Mouse (Mus musculus): ENCODE measurements around the gene Tsfm.
"Not testable (repeated sequence)": the region's sequence is repeated elsewhere in the genome, so short reads cannot be mapped to it uniquely, and the experiment has no call there.

The Tsfm gene

GRCm38 (mm10) chr10:127063913-127064870 is 33.6 kb upstream of the Tsfm start:
- DNase-seq (ENCODE audit: low read depth, low spot score), result peak; percentile 45

DNA sequence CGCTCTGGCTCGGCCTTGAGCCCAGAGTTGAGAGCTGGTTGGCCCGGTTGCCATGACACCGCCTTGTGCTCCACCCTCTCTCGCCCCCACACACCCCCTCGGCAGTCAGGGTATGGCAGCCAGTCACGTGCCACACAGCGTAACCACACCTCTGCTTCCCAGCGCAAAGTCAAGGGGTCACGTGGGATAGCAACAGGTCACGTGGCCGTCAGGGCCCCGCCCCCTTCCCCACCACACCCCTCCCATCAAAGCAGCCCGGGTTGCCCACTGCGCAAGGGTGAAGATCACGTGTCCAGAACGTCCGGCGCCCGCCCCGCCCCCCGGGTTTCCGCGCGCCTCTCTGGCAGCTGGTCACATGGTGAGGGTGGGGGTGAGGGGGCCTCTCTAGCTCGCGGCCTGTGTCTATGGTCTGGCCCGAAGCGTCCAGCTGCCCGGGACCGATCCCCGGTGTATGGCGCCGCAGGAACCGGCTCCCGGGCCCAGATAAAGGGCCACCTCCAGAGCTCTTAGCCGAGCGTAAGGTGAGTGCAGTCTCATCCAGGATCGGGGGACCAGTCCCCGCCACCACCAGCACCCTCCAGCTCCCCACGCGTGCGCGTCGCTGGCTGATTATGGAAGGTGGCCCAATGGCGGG is 32.7 kb upstream of the Tsfm start, which contains the start of gene Cdk4:
Gene Cdk4, plus strand, starts transcription at position 296 of the 634 bp plus-strand sequence.
- DNase-seq (ENCODE audit: low read depth, low spot score), result peak; percentile 97

- DNase-seq (ENCODE audit: low read depth, low spot score), result peak; percentile 69
Observed at GRCm38 (mm10) chr10:127062503-127062902, 31.9 kb upstream of the Tsfm start.

GRCm38 (mm10) chr10:127062101-127062500 is 31.5 kb upstream of the Tsfm start:
- not testable (repeated sequence) for DNase-seq (ENCODE audit: low read depth, low spot score)

GRCm38 (mm10) chr10:127061513-127061912 is 30.9 kb upstream of the Tsfm start:
- DNase-seq (ENCODE audit: low read depth, low spot score), result no peak

DNA sequence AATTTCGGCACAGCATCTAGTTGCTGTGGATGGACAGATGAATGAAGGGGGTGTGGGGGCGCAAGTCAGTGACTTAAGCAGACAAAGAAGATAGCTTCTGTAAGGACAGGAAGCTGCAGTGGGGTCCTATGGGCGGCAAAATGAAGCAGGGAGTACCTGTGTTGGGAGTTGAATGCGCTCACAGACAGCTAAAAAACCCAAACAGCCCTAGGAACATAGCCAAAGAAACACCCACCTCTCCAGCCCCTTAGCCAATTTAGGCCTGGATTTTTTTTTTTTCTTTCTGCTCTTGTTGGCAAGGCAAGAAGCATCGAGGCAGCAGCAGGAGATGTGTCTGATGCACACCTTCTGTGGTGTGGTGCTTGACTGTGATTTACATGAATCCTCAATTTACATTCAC is 30.4 kb upstream of the Tsfm start:
- DNase-seq (ENCODE audit: low read depth, low spot score), result no peak

DNA sequence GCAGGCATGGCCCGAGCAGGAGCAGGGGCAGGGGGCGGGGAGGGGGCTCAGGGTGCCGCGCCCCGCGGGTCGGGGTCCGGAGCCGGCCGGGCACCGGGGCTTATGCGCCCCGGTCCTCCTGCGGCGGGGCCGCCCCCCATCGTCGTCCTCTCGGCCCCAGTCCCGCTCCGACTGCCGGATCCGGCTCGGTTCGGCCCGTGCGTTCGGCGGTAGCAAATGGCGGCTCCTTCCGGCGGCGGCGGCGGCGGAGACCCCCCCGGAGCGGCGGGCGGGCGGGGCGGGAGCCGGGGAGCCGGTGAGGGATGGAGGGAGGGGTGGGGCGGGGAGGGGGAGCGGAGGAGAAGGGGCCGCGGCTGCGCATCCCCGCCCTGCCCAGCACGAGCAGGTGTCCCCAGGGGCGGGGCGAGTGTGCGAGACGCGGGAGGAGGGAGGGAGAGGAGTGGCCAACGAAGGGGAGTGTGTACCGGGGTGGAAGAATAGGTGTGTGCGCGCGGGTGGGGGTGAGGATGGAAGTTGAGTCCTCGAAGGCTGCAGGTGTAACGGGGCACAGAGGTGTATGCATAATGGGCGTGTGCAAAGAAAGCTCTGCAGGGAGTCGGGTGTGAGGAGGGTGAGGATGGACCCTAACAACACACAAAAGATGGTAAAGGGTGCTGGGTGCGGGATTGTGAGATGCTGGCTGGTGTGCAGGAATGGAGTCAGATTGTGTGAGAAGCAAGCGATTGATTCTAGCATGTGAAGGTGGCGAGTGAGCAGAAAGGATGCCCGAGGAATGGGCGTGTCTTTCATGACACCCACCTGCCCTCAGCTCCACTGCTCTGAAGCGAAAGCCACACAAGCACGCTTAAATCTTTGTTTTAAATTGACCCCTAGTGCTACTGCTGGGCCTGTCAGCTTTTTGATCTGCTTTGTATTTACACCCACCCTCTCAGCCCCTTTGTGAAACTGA is 29.6 kb upstream of the Tsfm start, which contains the start of gene March9:
Gene March9, minus strand, starts transcription at position 217 of the 949 bp plus-strand sequence.
- no peak for DNase-seq (ENCODE audit: low read depth, low spot score)

GRCm38 (mm10) chr10:127059174-127059967 is 28.7 kb upstream of the Tsfm start:
- no peak for DNase-seq (ENCODE audit: low read depth, low spot score)

DNA sequence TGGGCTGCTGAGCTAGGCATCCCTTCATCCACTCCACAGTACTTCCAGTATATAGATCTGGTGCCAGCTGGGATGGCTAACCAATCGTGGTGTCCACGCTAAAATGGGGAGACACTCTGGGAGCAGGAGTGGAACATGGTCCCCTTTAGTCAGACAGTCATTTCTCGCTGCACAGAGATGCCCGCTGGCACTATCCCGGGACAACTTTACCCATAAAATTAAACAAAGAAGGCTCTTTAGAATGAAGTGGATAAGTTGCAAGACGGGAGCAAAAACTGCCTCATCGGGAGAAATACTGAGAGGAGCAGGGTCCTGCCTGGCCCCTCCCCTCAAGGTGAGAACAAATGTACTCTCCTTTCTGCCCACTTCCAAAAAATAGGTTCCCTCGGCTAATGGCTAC is 28.1 kb upstream of the Tsfm start:
- DNase-seq (ENCODE audit: low read depth, low spot score), result no peak

- DNase-seq (ENCODE audit: low read depth, low spot score), result peak; percentile 49
Observed at GRCm38 (mm10) chr10:127058161-127058560, 27.5 kb upstream of the Tsfm start.

- no peak for DNase-seq (ENCODE audit: low read depth, low spot score)
Observed at GRCm38 (mm10) chr10:127056490-127056889, 25.9 kb upstream of the Tsfm start.

GRCm38 (mm10) chr10:127055406-127055805 is 24.8 kb upstream of the Tsfm start:
- no peak for DNase-seq (ENCODE audit: low read depth, low spot score)

- DNase-seq (ENCODE audit: low read depth, low spot score), result no peak
Observed at GRCm38 (mm10) chr10:127054646-127055045, 24.0 kb upstream of the Tsfm start.

DNA sequence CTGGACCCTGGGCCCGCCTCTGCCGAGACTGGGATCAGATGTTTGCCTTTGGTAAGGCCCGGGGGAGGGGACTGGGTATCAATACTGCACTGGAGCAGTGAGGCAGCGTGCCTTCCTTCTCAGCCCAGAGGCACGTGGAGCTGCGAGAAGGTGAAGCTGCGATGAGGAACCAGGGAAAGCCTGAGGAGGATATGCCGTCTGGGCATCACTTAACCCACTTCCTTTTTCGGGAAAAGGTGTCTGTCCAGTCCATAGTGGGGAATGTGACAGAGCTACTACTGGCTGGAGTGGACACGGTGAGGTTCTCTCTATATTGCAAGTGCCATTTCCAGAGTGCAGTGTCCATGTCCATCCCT is 19.5 kb upstream of the Tsfm start:
- DNase-seq (ENCODE audit: low read depth, low spot score), result no peak

- DNase-seq (ENCODE audit: low read depth, low spot score), result no peak
Observed at GRCm38 (mm10) chr10:127049395-127050118, 18.9 kb upstream of the Tsfm start.

- DNase-seq (ENCODE audit: low read depth, low spot score), result no peak
Observed at GRCm38 (mm10) chr10:127048608-127049394, 18.2 kb upstream of the Tsfm start.

DNA sequence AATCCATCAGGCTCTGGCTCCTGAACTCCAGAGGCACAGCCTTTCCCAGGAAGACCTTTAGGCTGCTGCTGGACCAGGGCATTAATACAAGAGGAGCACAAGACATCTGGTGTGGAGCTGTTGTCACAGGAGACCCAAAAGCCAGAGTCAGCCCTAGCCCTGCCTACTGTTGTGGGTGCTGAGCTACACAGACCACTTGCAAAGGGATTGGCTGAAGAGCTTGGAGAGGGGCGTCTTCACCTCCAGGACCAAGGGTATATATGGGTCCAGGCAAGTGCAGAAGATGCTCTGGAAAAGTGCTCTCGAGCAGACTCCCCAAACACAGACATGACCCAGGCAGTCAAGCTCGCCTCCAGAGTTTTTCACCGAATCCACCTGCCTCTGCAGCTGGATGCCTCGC is 17.3 kb upstream of the Tsfm start, which contains the start of gene Cyp27b1:
Gene Cyp27b1, plus strand, starts transcription at position 297 of the 400 bp plus-strand sequence.
- no peak for DNase-seq (ENCODE audit: low read depth, low spot score)

- no peak for DNase-seq (ENCODE audit: low read depth, low spot score)
Observed at GRCm38 (mm10) chr10:127043187-127043586, 12.5 kb upstream of the Tsfm start.

- peak; percentile 68 for DNase-seq (ENCODE audit: low read depth, low spot score)
Observed at GRCm38 (mm10) chr10:127042468-127043115, 12.0 kb upstream of the Tsfm start.

All from 3T3-L1 (cell line).